Mouse (Mus musculus) stomach, postnatal 0 days (tissue): ENCODE measurements at regions not wholly inside any gene's neighbourhood (a gene's known extent, or its start where the extent isn't known, plus 50 kb on each side); places are given as distances from the start of the nearest gene placed in this dataset.
A peak's percentile ranks its signal among the peaks of the same experiment; 100 is the strongest.

ENCODE experiments used
- ATAC-seq: fragments of 200-750 bp; cut with Nextera tagmentation; 2 replicates; pipeline ENCODE4 v1.8.0; 2017; ENCODE audit not compliant: low FRiP score, low TSS enrichment
- DNase-seq: peaks from one replicate; pipeline ENCODE4 v3.0.0-alpha.2; 2016; ENCODE audit warnings: low spot score
- H3K27ac ChIP-seq: fragments of 300-500 bp; sonication (generic); replicated peaks from 2 replicates; pipeline ENCODE4 v1.5.1; 2014; ENCODE audit warnings: mild to moderate bottlenecking, control low read depth
- H3K27me3 ChIP-seq: fragments of 300-500 bp; sonication (generic); 2 replicates; pipeline ENCODE4 v1.6.1; 2014; ENCODE audit warnings: low read length; ENCODE audit not compliant: control insufficient read depth, insufficient read depth
- H3K36me3 ChIP-seq: fragments of 300-500 bp; sonication (generic); 2 replicates; pipeline ENCODE4 v1.6.1; 2014; ENCODE audit warnings: low read length, mixed read lengths; ENCODE audit not compliant: control insufficient read depth, insufficient read depth
- H3K4me1 ChIP-seq: fragments of 300-500 bp; sonication (generic); replicated peaks from 2 replicates; pipeline ENCODE4 v1.6.1; 2014; ENCODE audit warnings: antibody characterized with exemption; ENCODE audit not compliant: control insufficient read depth, insufficient read depth
- H3K4me2 ChIP-seq: fragments of 300-500 bp; sonication (generic); replicated peaks from 2 replicates; pipeline ENCODE4 v1.6.1; 2014; ENCODE audit warnings: low read depth, mild to moderate bottlenecking, control low read depth, moderate library complexity
- H3K4me3 ChIP-seq: fragments of 300-500 bp; sonication (generic); 2 replicates; pipeline ENCODE4 v1.5.1; 2014; ENCODE audit warnings: low read depth, low read length, control low read depth
- H3K9ac ChIP-seq: fragments of 300-500 bp; sonication (generic); 2 replicates; pipeline ENCODE4 v1.6.1; 2014; ENCODE audit warnings: mild to moderate bottlenecking, low read length, control low read depth, mixed read lengths
- H3K9me3 ChIP-seq: fragments of 300-500 bp; sonication (generic); 2 replicates; pipeline ENCODE4 v1.6.1; 2016; ENCODE audit warnings: low read length; ENCODE audit not compliant: control insufficient read depth
- CTCF ChIP-seq: IDR thresholded peaks from 2 replicates; pipeline ENCODE4 v1.5.1; 2016; ENCODE audit warnings: antibody characterized with exemption, low read depth, mild to moderate bottlenecking, moderate library complexity
- EP300 ChIP-seq: optimal IDR thresholded peaks from 2 replicates; pipeline ENCODE3; 2016; ENCODE audit warnings: antibody characterized with exemption
- WGBS: fragments of 180-500 bp; shearing (Covaris S2); extraction: QIAGEN DNeasy Blood & Tissue Kit; methylation state at CpG from one replicate; pipeline ENCODE4 v1.1.7; 2014; 5-methylcytosine and 5-hydroxymethylcytosine counted together

GRCm38 (mm10) chr14:48330965-48331622, 114.8 kb upstream of the Tmem260 start:
- ATAC-seq (peak; percentile 42; the same call in 1 of the 2 replicates), DNase-seq (peak; percentile 16)
- Histone ChIP-seq H3K9me3 (no peaks in the 10 kb centered on the region), H3K4me1 (no peaks in the 10 kb centered on the region), H3K9ac (no peak overlapping the region), H3K4me2 (no peak overlapping the region; the same call in 1 of the 2 replicates), H3K27me3 (no peaks in the 10 kb centered on the region), H3K36me3 (no peaks in the 10 kb centered on the region), H3K4me3 (no peak overlapping the region), H3K27ac (no peak overlapping the region)
- WGBS: 5% methylated on average over 3 of the region's 4 CpGs
- no peak for TF ChIP-seq EP300
- no peak for TF ChIP-seq CTCF

GRCm38 (mm10) chr14:48331623-48332000, 114.3 kb upstream of the Tmem260 start:
- H3K27me3 ChIP-seq: no peaks in the 10 kb centered on the region
- no peak overlapping the region for H3K4me2 ChIP-seq
- H3K4me1 ChIP-seq: no peaks in the 10 kb centered on the region
- ATAC-seq (no peak), DNase-seq (no peak)
- H3K9me3 ChIP-seq: no peaks in the 10 kb centered on the region
- H3K9ac ChIP-seq: no peak overlapping the region
- no peaks in the 10 kb centered on the region for H3K36me3 ChIP-seq
- WGBS: 60% methylated on average over 2 of the region's 2 CpGs
- no peak overlapping the region for H3K4me3 ChIP-seq
- no peak for TF ChIP-seq CTCF
- TF ChIP-seq EP300: no peak
- H3K27ac ChIP-seq: no peak overlapping the region

- Histone ChIP-seq H3K27ac (no peak overlapping the region), H3K36me3 (no peaks in the 10 kb centered on the region), H3K27me3 (no peaks in the 10 kb centered on the region), H3K9me3 (no peaks in the 10 kb centered on the region), H3K4me2 (no peak overlapping the region), H3K4me1 (no peaks in the 10 kb centered on the region), H3K4me3 (no peak overlapping the region), H3K9ac (no peak overlapping the region)
- TF ChIP-seq EP300 (no peak), CTCF (no peak)
- DNase-seq (no peak), ATAC-seq (no peak)
- 45% methylated on average over 2 of the region's 2 CpGs for WGBS
Measured at GRCm38 (mm10) chr14:48332193-48332592, 113.7 kb upstream of the Tmem260 start.

- TF ChIP-seq CTCF: no peak
- no peak for TF ChIP-seq EP300
- no peaks in the 10 kb centered on the region for H3K9me3 ChIP-seq
- DNase-seq (no peak), ATAC-seq (no peak)
- H3K4me3 ChIP-seq: no peak overlapping the region
- no peak overlapping the region for H3K4me2 ChIP-seq
- H3K27me3 ChIP-seq: no peaks in the 10 kb centered on the region
- 34% methylated on average over 4 of the region's 4 CpGs for WGBS
- no peaks in the 10 kb centered on the region for H3K36me3 ChIP-seq
- no peak overlapping the region for H3K27ac ChIP-seq
- no peak overlapping the region for H3K9ac ChIP-seq
- H3K4me1 ChIP-seq: no peaks in the 10 kb centered on the region
Measured at GRCm38 (mm10) chr14:48332660-48333059, 113.3 kb upstream of the Tmem260 start.

- no peak for ATAC-seq
- DNase-seq: no peak
- H3K4me3 ChIP-seq: no peak overlapping the region
- no peak for TF ChIP-seq EP300
- TF ChIP-seq CTCF: peak; percentile 20; the same call in 1 of the 2 replicates
- no peaks in the 10 kb centered on the region for H3K27me3 ChIP-seq
- 33% methylated on average over 8 of the region's 8 CpGs for WGBS
- H3K9ac ChIP-seq: no peak overlapping the region
- H3K27ac ChIP-seq: no peak overlapping the region
- no peaks in the 10 kb centered on the region for H3K36me3 ChIP-seq
- no peak overlapping the region for H3K4me2 ChIP-seq
- H3K4me1 ChIP-seq: no peaks in the 10 kb centered on the region
- H3K9me3 ChIP-seq: no peaks in the 10 kb centered on the region
Measured at GRCm38 (mm10) chr14:48334106-48334809, 111.7 kb upstream of the Tmem260 start.

GRCm38 (mm10) chr14:48339434-48339833, 106.5 kb upstream of the Tmem260 start:
- Histone ChIP-seq H3K9ac (no peak overlapping the region), H3K27ac (no peak overlapping the region), H3K27me3 (no peaks in the 10 kb centered on the region), H3K4me2 (no peak overlapping the region), H3K36me3 (no peaks in the 10 kb centered on the region), H3K4me3 (no peak overlapping the region), H3K9me3 (no peaks in the 10 kb centered on the region), H3K4me1 (no peaks in the 10 kb centered on the region)
- DNase-seq: no peak
- ATAC-seq: no peak
- 77% methylated on average over 4 of the region's 4 CpGs for WGBS
- peak; percentile 36; the same call in 1 of the 2 replicates for TF ChIP-seq CTCF
- no peak for TF ChIP-seq EP300
